Mouse (Mus musculus) liver, embryonic 14.5 days (tissue): ENCODE results near the gene Ssh2. TPM values are rescaled to one million over a fixed set of nuclear protein-coding genes. Genes with fewer than 3 reads are reported as not detected.
A peak's percentile ranks its signal among the peaks of the same experiment; 100 is the strongest.

ENCODE experiments used
- ATAC-seq: fragments of 200-750 bp; cut with Nextera tagmentation; 2 replicates; pipeline ENCODE4 v1.8.0; 2017; ENCODE audit warnings: moderate number of reproducible peaks, mild to moderate bottlenecking, moderate library complexity; ENCODE audit not compliant: insufficient read depth
- DNase-seq, 3 experiments: peaks; one replicate each; pipeline ENCODE4 v3.0.0-alpha.2; 2012 to 2013; ENCODE audit warnings: low read depth in 3 of 3, low spot score in 3 of 3
- H3K27ac ChIP-seq: fragments of 300-500 bp; sonication (generic); 2 replicates; pipeline ENCODE4 v1.5.1; 2014; ENCODE audit warnings: moderate library complexity, mild to moderate bottlenecking, control low read depth, inconsistent platforms
- H3K27me3 ChIP-seq: fragments of 300-500 bp; sonication (generic); 2 replicates; pipeline ENCODE4 v1.6.1; 2014; ENCODE audit warnings: mild to moderate bottlenecking, low read length, moderate library complexity; ENCODE audit not compliant: control insufficient read depth, insufficient read depth
- H3K36me3 ChIP-seq: fragments of 300-500 bp; sonication (generic); replicated peaks from 2 replicates; pipeline ENCODE4 v1.6.1; 2014; ENCODE audit warnings: low read depth; ENCODE audit not compliant: control insufficient read depth, insufficient read depth
- H3K4me1 ChIP-seq, 2 experiments: fragments of 200-500 bp in 1 of 2; fragments of 300-500 bp in 1 of 2; sonication (generic) in 1 of 2; replicated peaks; 2 replicates each; pipeline ENCODE4 v1.6.1; 2012 to 2014; ENCODE audit warnings: antibody characterized with exemption in 1 of 2, inconsistent platforms in 1 of 2, low read length in 1 of 2; ENCODE audit not compliant: control insufficient read depth in 2 of 2, insufficient read depth in 2 of 2
- H3K4me2 ChIP-seq: fragments of 300-500 bp; sonication (generic); 2 replicates; pipeline ENCODE4 v1.6.1; 2014; ENCODE audit warnings: low read depth, mild to moderate bottlenecking, control low read depth, moderate library complexity
- H3K4me3 ChIP-seq, 2 experiments: fragments of 200-500 bp in 1 of 2; fragments of 300-500 bp in 1 of 2; sonication (generic) in 1 of 2; 2 replicates each; pipeline ENCODE4 v1.5.1; 2012 to 2014; ENCODE audit warnings: low read depth in 2 of 2, low read length in 2 of 2, mild to moderate bottlenecking in 2 of 2, control low read depth in 1 of 2, inconsistent platforms in 1 of 2, moderate library complexity in 1 of 2; ENCODE audit not compliant: insufficient read depth in 1 of 2
- H3K9ac ChIP-seq: fragments of 300-500 bp; sonication (generic); replicated peaks from 2 replicates; pipeline ENCODE4 v1.6.1; 2014; ENCODE audit warnings: mild to moderate bottlenecking, control low read depth, moderate library complexity
- H3K9me3 ChIP-seq: fragments of 300-500 bp; sonication (generic); 2 replicates; pipeline ENCODE4 v1.6.1; 2016; ENCODE audit warnings: low read length, mixed read lengths; ENCODE audit not compliant: control insufficient read depth
- CTCF ChIP-seq: IDR thresholded peaks from 2 replicates; pipeline ENCODE4 v1.5.1; 2016; ENCODE audit warnings: antibody characterized with exemption, low read depth, control low read depth
- EP300 ChIP-seq: IDR thresholded peaks from 2 replicates; pipeline ENCODE4 v1.6.1; 2016; ENCODE audit warnings: antibody characterized with exemption, low read depth
- WGBS: fragments of 180-500 bp; shearing (Covaris S2); extraction: QIAGEN DNeasy Blood & Tissue Kit; methylation state at CpG from one replicate; pipeline ENCODE4 v1.1.7; 2014; ENCODE audit not compliant: insufficient replicate concordance; 5-methylcytosine and 5-hydroxymethylcytosine counted together
- polyA plus RNA-seq, 2 experiments: library from polyadenylated mRNA; depleted of rRNA in 1 of 2; stranded (reverse) in 1 of 2; unstranded in 1 of 2; fragments of >200 nt; fragmentation: Nextera tagmentation in 1 of 2; extraction: Ambion mirVana in 1 of 2; gene quantifications; 2 replicates each; pipeline versions ENCODE4 v1.2.1 to v1.2.3; 2012 to 2014

Gene Ssh2
- polyA plus RNA-seq, 2 experiments, result 2.5 to 3.6 TPM

DNA sequence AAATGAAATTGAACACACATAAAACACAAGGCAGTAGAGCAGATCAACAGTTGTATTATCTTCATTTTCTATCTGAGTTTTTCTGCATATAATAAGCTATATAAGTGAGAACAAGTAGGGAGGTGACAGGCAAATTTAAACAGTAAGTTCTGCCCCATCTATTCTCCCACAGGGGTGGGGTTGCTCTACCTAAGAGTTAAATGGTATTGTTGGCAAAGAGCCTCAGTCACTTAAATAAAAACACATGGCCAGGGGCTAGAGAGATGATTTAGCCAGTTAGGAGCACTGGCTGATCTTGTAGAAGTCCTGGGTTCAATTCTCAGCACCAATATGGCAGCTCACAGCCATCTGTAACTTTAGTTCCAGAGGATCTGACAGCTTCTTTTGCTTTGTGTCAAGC, 155.6 kb downstream of the Ssh2 start:
- no peak for TF ChIP-seq EP300
- TF ChIP-seq CTCF, result no peak
- Histone ChIP-seq H3K36me3 (no peaks in the 10 kb centered on the region), H3K4me3 (no peak overlapping the region), H3K27me3 (no peaks in the 10 kb centered on the region), H3K4me1 (peaks cover 6 to 17% of the 10 kb centered on the region in 2 experiments; a peak in 3 of 4 replicates), H3K27ac (no peak overlapping the region), H3K4me2 (peak overlapping the region; percentile 16; the same call in 1 of the 2 replicates), H3K9ac (no peak overlapping the region), H3K9me3 (no peaks in the 10 kb centered on the region)
- ATAC-seq (no peak), DNase-seq (no peak)

DNA sequence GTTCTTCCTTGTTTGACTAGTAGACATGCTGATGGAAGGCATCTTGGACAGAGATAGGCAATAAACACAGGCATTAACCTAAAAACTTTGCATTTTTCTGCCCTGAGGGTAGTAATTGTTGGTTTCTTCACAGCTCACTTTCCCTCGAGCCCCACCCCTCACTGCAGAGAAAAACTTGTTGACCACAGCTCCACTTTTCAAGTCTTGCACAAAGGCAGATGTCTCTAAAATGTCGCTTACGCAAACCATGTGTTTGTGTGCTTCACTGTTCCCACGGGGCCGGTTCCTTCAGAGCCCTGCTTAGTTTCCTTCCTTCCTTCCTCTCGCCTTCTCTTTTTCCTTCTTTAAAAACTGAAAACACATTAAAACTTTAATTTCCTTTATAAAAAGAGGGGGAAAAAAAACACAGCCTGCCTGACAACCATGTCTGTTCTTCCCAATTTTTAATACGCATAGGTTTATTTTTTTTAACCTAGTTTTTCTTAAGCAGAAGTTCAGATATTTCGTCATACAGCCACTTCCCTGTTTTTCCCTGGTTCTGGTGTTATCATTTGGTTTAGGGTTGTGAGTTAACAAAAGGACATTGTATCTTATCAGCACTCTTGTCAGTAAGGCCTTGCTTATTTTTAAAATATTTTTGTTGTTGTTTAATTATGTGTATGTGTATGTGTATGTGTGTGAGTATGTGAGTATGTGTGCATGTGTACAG, 156.3 kb downstream of the Ssh2 start:
- H3K9ac ChIP-seq, result no peak overlapping the region
- TF ChIP-seq CTCF (no peak), EP300 (no peak)
- peak overlapping the region; percentile 16; the same call in 1 of the 2 replicates for H3K4me2 ChIP-seq
- peak in 1 of 3 experiments; percentile 31 for DNase-seq
- H3K4me1 ChIP-seq, result peaks cover 6 to 17% of the 10 kb centered on the region in 2 experiments; a peak in 3 of 4 replicates
- no peaks in the 10 kb centered on the region for H3K9me3 ChIP-seq
- H3K27me3 ChIP-seq, result no peaks in the 10 kb centered on the region
- H3K36me3 ChIP-seq, result no peaks in the 10 kb centered on the region
- ATAC-seq, result no peak
- WGBS, result 17% methylated on average over 8 of the region's 8 CpGs
- H3K27ac ChIP-seq, result no peak overlapping the region; the same call in 1 of the 2 replicates
- no peak overlapping the region for H3K4me3 ChIP-seq

DNA sequence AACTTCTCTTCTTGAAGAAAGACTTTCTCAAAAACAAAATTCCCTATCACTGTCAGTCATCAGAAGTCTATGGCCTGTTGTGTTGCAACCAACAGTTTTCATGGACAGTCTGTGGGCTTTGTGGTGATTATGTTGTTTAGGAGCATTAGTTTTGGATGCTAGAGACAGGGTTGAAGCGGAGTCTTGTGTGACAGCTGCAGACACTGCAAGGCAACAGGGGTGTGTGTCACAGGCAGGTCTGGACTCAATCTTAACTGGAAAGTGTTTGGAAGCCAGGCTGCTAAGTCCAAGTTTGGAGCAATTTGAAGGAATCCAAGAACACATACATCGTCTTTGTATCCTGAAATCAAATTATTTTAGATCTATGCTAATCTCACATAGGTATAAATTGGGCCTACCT, 162.5 kb downstream of the Ssh2 start:
- Histone ChIP-seq H3K4me3 (no peak overlapping the region), H3K9me3 (no peaks in the 10 kb centered on the region), H3K4me2 (no peak overlapping the region), H3K9ac (no peak overlapping the region), H3K27ac (no peak overlapping the region), H3K4me1 (no peaks in the 10 kb centered on the region), H3K36me3 (no peaks in the 10 kb centered on the region), H3K27me3 (no peaks in the 10 kb centered on the region)
- ATAC-seq (no peak), DNase-seq (no peak)
- 84% methylated on average over 2 of the region's 2 CpGs for WGBS
- TF ChIP-seq CTCF, result no peak
- TF ChIP-seq EP300, result no peak

DNA sequence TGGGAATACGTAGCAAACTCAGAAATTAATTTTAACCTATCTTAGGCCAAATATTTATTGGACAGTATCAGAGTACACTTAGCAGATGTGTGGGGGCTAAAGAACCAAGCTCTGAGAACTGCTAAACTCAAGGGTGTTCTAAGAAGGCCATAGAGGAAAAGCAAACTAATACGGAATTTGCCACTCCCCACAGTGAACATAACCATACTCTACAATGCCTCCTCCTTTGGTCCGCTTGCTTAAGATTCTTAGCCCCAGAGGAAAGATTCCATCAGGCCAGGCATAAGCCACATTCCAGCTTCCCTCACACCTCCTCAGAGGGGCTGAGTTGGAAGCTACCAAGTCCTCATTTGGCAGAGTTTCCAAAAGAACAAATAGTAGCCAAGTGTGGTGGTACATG, 165.1 kb downstream of the Ssh2 start:
- Histone ChIP-seq H3K9me3 (no peaks in the 10 kb centered on the region), H3K27me3 (no peaks in the 10 kb centered on the region), H3K27ac (no peak overlapping the region), H3K9ac (no peak overlapping the region), H3K4me1 (peaks cover 0 to 2% of the 10 kb centered on the region in 2 experiments; a peak in 3 of 4 replicates), H3K4me2 (no peak overlapping the region), H3K36me3 (no peaks in the 10 kb centered on the region), H3K4me3 (no peak overlapping the region)
- WGBS, result 64% methylated on average over 3 of the region's 3 CpGs
- TF ChIP-seq EP300, result no peak
- no peak for TF ChIP-seq CTCF
- ATAC-seq (no peak), DNase-seq (no peak)

DNA sequence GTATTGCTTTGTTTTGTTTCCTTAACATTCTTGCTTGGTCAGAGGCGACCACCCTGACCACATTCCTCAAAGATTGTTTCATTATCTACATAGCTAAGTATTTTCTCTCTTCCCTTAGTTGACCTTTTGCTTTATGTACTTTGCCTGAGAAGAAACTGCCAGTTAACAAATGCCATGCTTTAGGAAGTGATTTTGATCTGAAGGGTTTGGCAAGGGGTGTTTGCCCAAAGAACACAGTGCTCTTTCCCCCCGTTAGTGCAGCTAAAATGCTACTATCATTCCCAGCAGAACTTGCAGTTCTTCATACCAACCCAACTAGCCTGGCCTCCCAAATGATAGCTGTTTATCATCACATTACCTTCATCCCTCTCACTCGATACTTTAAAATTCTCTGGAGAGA, 168.1 kb downstream of the Ssh2 start:
- no peak for DNase-seq
- Histone ChIP-seq H3K9me3 (no peaks in the 10 kb centered on the region), H3K4me3 (no peak overlapping the region), H3K27ac (no peak overlapping the region), H3K36me3 (no peaks in the 10 kb centered on the region), H3K4me1 (peaks cover 0 to 5% of the 10 kb centered on the region in 2 experiments; a peak in 3 of 4 replicates), H3K9ac (no peak overlapping the region), H3K4me2 (no peak overlapping the region), H3K27me3 (no peaks in the 10 kb centered on the region)
- ATAC-seq, result no peak
- WGBS, result 39% methylated on average over 3 of the region's 3 CpGs
- TF ChIP-seq EP300 (no peak), CTCF (no peak)
